Mouse (Mus musculus) neural tube, embryonic 13.5 days (tissue): Measurements from ENCODE around the gene Utrn. TPM values are rescaled to one million over a fixed set of nuclear protein-coding genes. Genes with fewer than 3 reads are reported as not detected.

Experiments
- ATAC-seq: fragments of 200-750 bp; cut with Nextera tagmentation; 2 replicates; pipeline ENCODE4 v1.8.0; 2017; ENCODE audit warnings: low read depth, mild to moderate bottlenecking, moderate TSS enrichment, moderate library complexity
- H3K27ac ChIP-seq: fragments of 300-500 bp; sonication (generic); replicated peaks from 2 replicates; pipeline ENCODE4 v1.5.1; 2015; ENCODE audit warnings: moderate library complexity, mild to moderate bottlenecking, inconsistent platforms
- H3K27me3 ChIP-seq: fragments of 300-500 bp; sonication (generic); 2 replicates; pipeline ENCODE4 v1.6.1; 2015; ENCODE audit warnings: mild to moderate bottlenecking, inconsistent platforms
- H3K36me3 ChIP-seq: fragments of 300-500 bp; sonication (generic); 2 replicates; pipeline ENCODE4 v1.6.1; 2015; ENCODE audit warnings: mild to moderate bottlenecking, inconsistent platforms
- H3K4me1 ChIP-seq: fragments of 300-500 bp; sonication (generic); replicated peaks from 2 replicates; pipeline ENCODE4 v1.6.1; 2015; ENCODE audit warnings: inconsistent platforms
- H3K4me2 ChIP-seq: fragments of 300-500 bp; sonication (generic); 2 replicates; pipeline ENCODE4 v1.6.1; 2015; ENCODE audit warnings: inconsistent platforms, mild to moderate bottlenecking, moderate library complexity
- H3K4me3 ChIP-seq: fragments of 300-500 bp; sonication (generic); 2 replicates; pipeline ENCODE4 v1.5.1; 2015; ENCODE audit warnings: mild to moderate bottlenecking, inconsistent platforms
- H3K9ac ChIP-seq: fragments of 300-500 bp; sonication (generic); 2 replicates; pipeline ENCODE4 v1.6.1; 2015; ENCODE audit warnings: moderate library complexity, mild to moderate bottlenecking, inconsistent platforms
- H3K9me3 ChIP-seq: fragments of 300-500 bp; sonication (generic); 2 replicates; pipeline ENCODE4 v1.6.1; 2016; ENCODE audit warnings: inconsistent platforms
- WGBS: fragments of 180-500 bp; shearing (Covaris S2); methylation state at CpG from one replicate; pipeline ENCODE4 v1.1.7; 2015; 5-methylcytosine and 5-hydroxymethylcytosine counted together
- polyA plus RNA-seq: library from polyadenylated mRNA; unstranded; fragments of >200 nt; fragmentation: Nextera tagmentation; extraction: Ambion mirVana; gene quantifications from 2 replicates; pipeline ENCODE4 v1.2.1, GENCODE M21; 2015

The Utrn gene
- polyA plus RNA-seq, 1 experiment from 2014 or later: 34.3 TPM

DNA sequence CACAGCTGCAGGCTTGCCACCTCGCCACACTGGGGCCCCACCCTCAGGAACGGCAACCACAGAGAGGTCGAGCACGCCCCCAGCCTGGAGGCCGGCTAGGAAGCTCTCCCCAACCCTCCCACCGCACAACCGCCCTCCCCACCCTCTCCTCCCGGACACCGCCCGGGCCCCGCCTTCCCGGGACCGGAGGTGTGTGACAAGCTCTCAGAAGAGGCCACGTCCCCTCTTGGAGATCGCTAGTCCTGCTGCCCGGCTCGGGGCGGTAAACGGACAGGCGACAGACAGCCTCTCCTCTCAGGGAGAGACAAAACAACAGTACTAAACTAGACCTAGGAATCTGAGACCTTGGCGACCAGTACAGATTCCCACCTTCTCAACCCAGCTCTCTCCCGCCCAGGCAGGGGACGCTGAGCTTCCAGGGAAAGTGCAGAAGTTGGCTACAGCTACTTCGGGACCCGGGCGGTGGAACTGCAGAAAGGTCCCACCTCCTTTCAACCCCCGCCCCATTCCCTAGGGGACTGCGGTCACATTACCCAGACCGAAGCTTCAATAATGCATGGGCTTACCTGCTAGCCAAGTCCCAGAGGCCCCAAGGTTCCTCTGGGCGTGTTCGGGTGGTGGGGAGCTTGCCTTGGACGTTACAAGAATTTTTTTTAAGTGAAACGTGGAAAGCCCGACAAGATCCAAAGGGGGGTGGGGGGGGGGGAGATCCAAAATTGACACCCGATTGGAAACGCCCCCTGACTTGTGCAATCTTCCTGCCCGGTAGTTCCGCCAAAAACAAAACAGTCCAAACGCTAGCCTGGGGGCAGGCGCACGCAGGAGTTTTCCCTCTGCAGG is 756 bp downstream of the Utrn start:
- no peaks in the 10 kb centered on the region for H3K9me3 ChIP-seq
- peak overlapping the region; percentile 74 for H3K4me3 ChIP-seq
- peaks cover 10% of the 10 kb centered on the region for H3K27me3 ChIP-seq
- under 1% methylated on average over 38 of the region's 41 CpGs for WGBS
- peak overlapping the region; percentile 77 for H3K9ac ChIP-seq
- peak overlapping the region; percentile 79 for H3K27ac ChIP-seq
- peak; percentile 58 for ATAC-seq
- H3K4me2 ChIP-seq: peak overlapping the region; percentile 95
- H3K36me3 ChIP-seq: no peaks in the 10 kb centered on the region
- peaks cover 27% of the 10 kb centered on the region for H3K4me1 ChIP-seq

DNA sequence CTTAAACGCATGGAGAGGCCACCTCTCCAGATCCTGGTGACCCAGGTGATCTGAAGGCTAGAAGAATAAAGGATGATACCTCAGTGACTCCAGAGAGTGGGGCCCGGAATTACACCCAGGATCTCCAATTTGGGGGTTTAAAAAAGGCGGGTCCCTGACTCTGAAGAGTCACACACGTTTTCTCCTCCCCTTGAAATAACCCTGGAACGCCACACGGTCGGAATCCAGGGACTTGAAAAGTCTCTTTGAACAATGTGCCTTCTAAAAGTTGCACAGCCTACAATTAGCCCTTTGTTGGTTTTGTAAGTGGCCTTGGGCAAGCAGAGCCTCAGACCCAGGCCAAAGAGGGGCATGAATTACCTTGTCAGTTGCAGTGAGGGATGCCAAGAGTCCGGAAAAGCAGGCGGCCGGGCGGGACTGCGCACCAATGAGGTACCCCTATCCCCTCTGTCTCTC is 1.4 kb downstream of the Utrn start:
- WGBS: 0% methylated on average over 12 of the region's 12 CpGs
- no peaks in the 10 kb centered on the region for H3K9me3 ChIP-seq
- H3K9ac ChIP-seq: peak overlapping the region; percentile 77
- peak; percentile 78 for ATAC-seq
- peaks cover 29% of the 10 kb centered on the region for H3K4me1 ChIP-seq
- peaks cover 10% of the 10 kb centered on the region for H3K27me3 ChIP-seq
- peak overlapping the region; percentile 79 for H3K27ac ChIP-seq
- H3K36me3 ChIP-seq: no peaks in the 10 kb centered on the region
- peak overlapping the region; percentile 95 for H3K4me2 ChIP-seq
- H3K4me3 ChIP-seq: peak overlapping the region; percentile 74

- no peaks in the 10 kb centered on the region for H3K9me3 ChIP-seq
- peaks cover 32% of the 10 kb centered on the region for H3K4me1 ChIP-seq
- H3K9ac ChIP-seq: peak overlapping the region; percentile 77
- H3K36me3 ChIP-seq: no peaks in the 10 kb centered on the region
- H3K27me3 ChIP-seq: peaks cover 10% of the 10 kb centered on the region
- ATAC-seq: peak; percentile 13; the same call in 1 of the 2 replicates
- peak overlapping the region; percentile 79; the same call in 1 of the 2 replicates for H3K27ac ChIP-seq
- peak overlapping the region; percentile 95 for H3K4me2 ChIP-seq
- WGBS: 2% methylated on average over 28 of the region's 28 CpGs
- H3K4me3 ChIP-seq: peak overlapping the region; percentile 74
Measured at GRCm38 (mm10) chr10:12866971-12867732, 2.0 kb downstream of the Utrn start.

- Histone ChIP-seq H3K9ac (no peak overlapping the region), H3K27ac (no peak overlapping the region), H3K36me3 (no peaks in the 10 kb centered on the region), H3K27me3 (peaks cover 3% of the 10 kb centered on the region), H3K4me2 (no peak overlapping the region), H3K4me3 (no peak overlapping the region), H3K4me1 (peaks cover 40% of the 10 kb centered on the region), H3K9me3 (no peaks in the 10 kb centered on the region)
- WGBS: 78% methylated on average over 6 of the region's 6 CpGs
- ATAC-seq: no peak
Measured at GRCm38 (mm10) chr10:12865201-12865600, 4.0 kb downstream of the Utrn start.

DNA sequence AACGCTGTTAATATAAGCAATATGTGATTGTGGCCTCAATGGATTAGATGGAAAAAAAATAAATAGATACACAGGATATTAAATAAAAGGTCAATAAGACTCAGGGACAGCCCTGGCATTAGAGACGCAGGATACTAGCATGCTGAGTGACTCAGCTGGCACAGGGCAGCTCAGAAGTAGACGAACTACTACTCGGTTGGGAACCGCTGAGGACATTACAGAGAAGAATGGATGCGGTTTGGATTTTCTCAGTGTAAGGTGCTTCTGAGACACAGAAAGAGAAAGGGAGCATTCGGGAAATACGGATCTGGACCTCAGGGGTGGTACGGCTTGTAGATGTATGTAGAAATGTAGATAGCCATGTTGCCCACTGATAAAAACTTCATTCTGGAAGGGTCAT is 5.6 kb downstream of the Utrn start:
- ATAC-seq: no peak
- Histone ChIP-seq H3K27me3 (peaks cover 3% of the 10 kb centered on the region), H3K4me3 (no peak overlapping the region), H3K27ac (no peak overlapping the region), H3K4me2 (no peak overlapping the region), H3K9ac (no peak overlapping the region), H3K9me3 (no peaks in the 10 kb centered on the region), H3K36me3 (no peaks in the 10 kb centered on the region), H3K4me1 (peaks cover 35% of the 10 kb centered on the region)
- 90% methylated on average over 9 of the region's 9 CpGs for WGBS

DNA sequence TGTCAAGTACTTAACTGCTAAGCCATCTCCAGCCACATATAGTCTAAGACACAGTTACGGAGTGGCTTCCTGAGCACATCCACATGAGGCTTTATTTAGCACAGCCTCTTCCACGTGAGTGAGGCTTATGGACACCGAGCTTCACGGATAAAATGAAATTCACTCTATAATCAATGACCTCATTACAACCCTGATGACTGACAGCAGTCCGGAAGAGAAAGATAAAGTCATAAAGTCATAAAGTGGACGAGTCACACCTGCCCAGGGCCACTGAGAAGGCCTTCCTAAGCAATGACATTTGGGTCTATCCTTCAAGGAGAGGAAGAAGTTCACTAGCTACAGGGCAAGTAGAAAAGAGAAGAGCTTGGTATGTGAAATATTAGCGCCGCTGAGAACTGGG is 7.1 kb downstream of the Utrn start:
- no peak overlapping the region for H3K4me3 ChIP-seq
- 80% methylated on average over 8 of the region's 8 CpGs for WGBS
- no peaks in the 10 kb centered on the region for H3K9me3 ChIP-seq
- no peaks in the 10 kb centered on the region for H3K27me3 ChIP-seq
- H3K27ac ChIP-seq: no peak overlapping the region
- no peak overlapping the region for H3K9ac ChIP-seq
- H3K4me1 ChIP-seq: peaks cover 20% of the 10 kb centered on the region
- ATAC-seq: no peak
- H3K36me3 ChIP-seq: no peaks in the 10 kb centered on the region
- no peak overlapping the region for H3K4me2 ChIP-seq

GRCm38 (mm10) chr10:12861381-12861780 is 7.8 kb downstream of the Utrn start:
- H3K27me3 ChIP-seq: no peaks in the 10 kb centered on the region
- peaks cover 13% of the 10 kb centered on the region; the same call in 1 of the 2 replicates for H3K4me1 ChIP-seq
- no peaks in the 10 kb centered on the region for H3K36me3 ChIP-seq
- WGBS: 77% methylated on average over 2 of the region's 2 CpGs
- H3K27ac ChIP-seq: no peak overlapping the region
- H3K9ac ChIP-seq: no peak overlapping the region
- no peak overlapping the region for H3K4me3 ChIP-seq
- no peak for ATAC-seq
- no peaks in the 10 kb centered on the region for H3K9me3 ChIP-seq
- no peak overlapping the region for H3K4me2 ChIP-seq

GRCm38 (mm10) chr10:12860765-12861164 is 8.4 kb downstream of the Utrn start:
- WGBS: 71% methylated on average over 4 of the region's 4 CpGs
- no peak for ATAC-seq

GRCm38 (mm10) chr10:12860331-12860730 is 8.8 kb downstream of the Utrn start:
- Histone ChIP-seq H3K9ac (no peak overlapping the region), H3K27me3 (no peaks in the 10 kb centered on the region), H3K4me1 (0 out of 2 replicates have a peak, but pooled peaks cover 13% of the 10 kb centered on the region), H3K4me2 (no peak overlapping the region), H3K9me3 (no peaks in the 10 kb centered on the region), H3K36me3 (no peaks in the 10 kb centered on the region), H3K27ac (no peak overlapping the region), H3K4me3 (no peak overlapping the region)
- ATAC-seq: no peak
- WGBS: 88% methylated on average over 7 of the region's 7 CpGs

More at GRCm38 (mm10) chr10:12860765-12861164, 8.4 kb downstream of the Utrn start:
- no peak overlapping the region for H3K4me3 ChIP-seq
- 0 out of 2 replicates have a peak, but pooled peaks cover 13% of the 10 kb centered on the region for H3K4me1 ChIP-seq
- no peaks in the 10 kb centered on the region for H3K9me3 ChIP-seq
- H3K27ac ChIP-seq: no peak overlapping the region
- H3K36me3 ChIP-seq: no peaks in the 10 kb centered on the region
- no peak overlapping the region for H3K9ac ChIP-seq
- H3K4me2 ChIP-seq: no peak overlapping the region
- no peaks in the 10 kb centered on the region for H3K27me3 ChIP-seq

DNA sequence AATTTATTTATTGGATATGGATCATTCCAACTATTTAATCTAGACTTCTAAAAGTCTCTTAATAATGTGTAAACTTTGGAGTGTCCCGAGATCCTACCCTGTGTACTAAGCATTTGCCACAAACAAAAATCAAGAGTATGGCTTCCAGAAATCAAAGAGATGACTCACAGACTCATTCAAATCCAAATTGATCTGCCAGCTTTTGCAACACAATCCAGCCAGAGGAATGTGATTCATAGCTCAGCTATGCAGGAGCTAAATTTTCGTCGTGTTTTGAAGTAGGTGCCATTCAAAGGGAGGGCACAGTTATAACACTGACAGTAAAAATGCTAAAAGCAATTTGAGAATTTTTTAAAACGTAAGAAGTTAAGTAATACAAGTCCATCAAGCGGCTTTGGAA is 11.1 kb downstream of the Utrn start:
- no peak for ATAC-seq
- WGBS: 80% methylated on average over 5 of the region's 5 CpGs
- H3K9me3 ChIP-seq: no peaks in the 10 kb centered on the region

GRCm38 (mm10) chr10:12854298-12854697 is 14.9 kb downstream of the Utrn start:
- H3K27ac ChIP-seq: no peak overlapping the region
- H3K4me2 ChIP-seq: no peak overlapping the region
- no peaks in the 10 kb centered on the region for H3K27me3 ChIP-seq
- H3K36me3 ChIP-seq: no peaks in the 10 kb centered on the region
- no peak overlapping the region for H3K9ac ChIP-seq
- H3K4me3 ChIP-seq: no peak overlapping the region
- ATAC-seq: no peak
- no peaks in the 10 kb centered on the region for H3K4me1 ChIP-seq
- H3K9me3 ChIP-seq: no peaks in the 10 kb centered on the region
- WGBS: 87% methylated on average over 6 of the region's 6 CpGs

More for the DNA sequence above, 11.1 kb downstream of the Utrn start:
- H3K4me2 ChIP-seq: no peak overlapping the region
- H3K27ac ChIP-seq: no peak overlapping the region
- H3K4me1 ChIP-seq: 0 out of 2 replicates have a peak, but pooled peaks cover 13% of the 10 kb centered on the region
- H3K4me3 ChIP-seq: no peak overlapping the region
- no peaks in the 10 kb centered on the region for H3K27me3 ChIP-seq
- no peaks in the 10 kb centered on the region for H3K36me3 ChIP-seq
- no peak overlapping the region for H3K9ac ChIP-seq

- Histone ChIP-seq H3K36me3 (no peaks in the 10 kb centered on the region), H3K9me3 (no peaks in the 10 kb centered on the region), H3K4me3 (no peak overlapping the region), H3K9ac (no peak overlapping the region), H3K27me3 (no peaks in the 10 kb centered on the region), H3K4me1 (no peaks in the 10 kb centered on the region), H3K27ac (no peak overlapping the region), H3K4me2 (no peak overlapping the region)
- WGBS: 83% methylated on average over 6 of the region's 6 CpGs
- ATAC-seq: no peak
Measured at GRCm38 (mm10) chr10:12853776-12854175, 15.4 kb downstream of the Utrn start.
